Mouse (Mus musculus) olfactory bulb, adult 2 months (tissue): ENCODE measurements around the gene Cip2a.

Source experiments
- CTCF ChIP-seq: fragments of 200-500 bp; IDR thresholded peaks from 2 replicates; pipeline ENCODE4 v1.5.1; 2012; ENCODE audit warnings: low read depth, mild to moderate bottlenecking, low read length, moderate library complexity; ENCODE audit not compliant: insufficient read depth
- POLR2A ChIP-seq: fragments of 200-500 bp; IDR thresholded peaks from 2 replicates; pipeline ENCODE4 v1.6.1; 2012; ENCODE audit warnings: mild to moderate bottlenecking, low read depth, low read length, moderate library complexity; ENCODE audit not compliant: insufficient read depth

DNA sequence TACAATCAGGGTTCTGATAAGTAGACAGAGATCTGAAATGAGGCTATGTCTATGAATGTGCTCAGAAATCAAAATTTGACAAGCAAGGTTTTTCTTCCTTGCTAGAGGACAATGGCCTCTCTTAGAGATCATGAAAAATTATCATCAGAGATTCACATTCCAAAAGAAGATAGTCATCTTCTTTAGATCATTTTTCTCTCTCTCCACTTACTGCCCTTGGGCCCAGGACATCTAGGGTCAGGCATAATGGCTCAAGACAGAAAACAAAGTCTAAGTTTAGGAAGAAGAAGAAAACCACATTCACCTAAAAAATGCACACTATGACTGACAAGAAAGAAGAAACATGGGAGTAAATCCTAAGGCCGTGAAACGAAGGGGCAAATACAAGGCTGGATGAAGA is 21.0 kb upstream of the Cip2a start:
- TF ChIP-seq POLR2A (no peak), CTCF (no peak)
